Mouse (Mus musculus): ENCODE data around the gene Git2.

The Git2 gene

DNA sequence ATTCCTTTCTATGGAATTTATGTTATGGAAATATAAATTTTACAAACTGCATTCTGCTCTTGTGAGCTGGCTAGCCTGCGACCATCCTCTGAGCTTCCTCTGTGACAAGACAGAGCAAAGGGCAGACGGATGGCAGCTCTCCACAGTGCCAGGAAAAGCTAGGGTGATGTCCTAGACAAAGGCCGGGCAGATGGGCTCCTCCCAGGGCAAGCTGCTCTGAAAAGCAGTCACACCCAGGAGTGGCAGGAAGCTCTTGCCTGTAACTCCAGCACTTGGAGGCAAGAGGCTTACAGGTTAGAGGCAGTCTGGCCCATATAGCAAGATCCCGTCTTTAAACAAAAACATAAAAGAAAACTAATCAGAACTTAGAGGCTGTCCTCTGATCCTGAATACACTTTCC lies 19.3 kb upstream of the Git2 start:
- H3K4me1 ChIP-seq (replicated peaks; ENCODE audit: low read depth, low read length) = peaks cover 81% of the 10 kb centered on the region
- TF ChIP-seq NANOG (IDR thresholded peaks at IDR 0.05; ENCODE audit: borderline replicate concordance, low read length) (no peak), CTCF (conservative IDR thresholded peaks at IDR 0.05; ENCODE audit: low read length) (no peak), POU5F1 (IDR thresholded peaks at IDR 0.05; ENCODE audit: borderline replicate concordance, low read length) (no peak)
- peak overlapping the region; percentile 21 for H3K4me3 ChIP-seq (replicated peaks; ENCODE audit: low read length)
- peaks cover 61% of the 10 kb centered on the region for H3K36me3 ChIP-seq (ENCODE audit: insufficient read depth, low read length)
- no peaks in the 10 kb centered on the region for H3K27me3 ChIP-seq (ENCODE audit: insufficient read depth, low read length)
- no peaks in the 10 kb centered on the region for H3K9me3 ChIP-seq (ENCODE audit: low read length)

GRCm38 (mm10) chr5:114793317-114793716 lies 18.0 kb upstream of the Git2 start:
- H3K4me1 ChIP-seq (replicated peaks; ENCODE audit: low read depth, low read length) = peaks cover 77% of the 10 kb centered on the region
- H3K9me3 ChIP-seq (ENCODE audit: low read length) = no peaks in the 10 kb centered on the region
- no peaks in the 10 kb centered on the region for H3K27me3 ChIP-seq (ENCODE audit: insufficient read depth, low read length)
- H3K36me3 ChIP-seq (ENCODE audit: insufficient read depth, low read length) = peaks cover 64% of the 10 kb centered on the region
- 0 out of 2 replicates have a peak overlapping the region, but pooled peaks have one; percentile 23 for H3K4me3 ChIP-seq (replicated peaks; ENCODE audit: low read length)
- no peak for TF ChIP-seq NANOG (IDR thresholded peaks at IDR 0.05; ENCODE audit: borderline replicate concordance, low read length)
- TF ChIP-seq CTCF (conservative IDR thresholded peaks at IDR 0.05; ENCODE audit: low read length) = no peak
- no peak for TF ChIP-seq POU5F1 (IDR thresholded peaks at IDR 0.05; ENCODE audit: borderline replicate concordance, low read length)

GRCm38 (mm10) chr5:114785196-114785595 lies 9.9 kb upstream of the Git2 start:
- peaks cover 80% of the 10 kb centered on the region for H3K4me1 ChIP-seq (replicated peaks; ENCODE audit: low read depth, low read length)
- TF ChIP-seq CTCF (conservative IDR thresholded peaks at IDR 0.05; ENCODE audit: low read length) (no peak), POU5F1 (IDR thresholded peaks at IDR 0.05; ENCODE audit: borderline replicate concordance, low read length) (no peak), NANOG (IDR thresholded peaks at IDR 0.05; ENCODE audit: borderline replicate concordance, low read length) (no peak)
- H3K9me3 ChIP-seq (ENCODE audit: low read length) = no peaks in the 10 kb centered on the region
- H3K36me3 ChIP-seq (ENCODE audit: insufficient read depth, low read length) = peaks cover 45% of the 10 kb centered on the region
- H3K27me3 ChIP-seq (ENCODE audit: insufficient read depth, low read length) = no peaks in the 10 kb centered on the region
- H3K4me3 ChIP-seq (replicated peaks; ENCODE audit: low read length) = 0 out of 2 replicates have a peak overlapping the region, but pooled peaks have one; percentile 17

- Histone ChIP-seq H3K4me1 (replicated peaks; ENCODE audit: low read depth, low read length) (peaks cover 85% of the 10 kb centered on the region), H3K9me3 (ENCODE audit: low read length) (no peaks in the 10 kb centered on the region), H3K4me3 (replicated peaks; ENCODE audit: low read length) (no peak overlapping the region), H3K36me3 (ENCODE audit: insufficient read depth, low read length) (peaks cover 44% of the 10 kb centered on the region), H3K27me3 (ENCODE audit: insufficient read depth, low read length) (no peaks in the 10 kb centered on the region)
- TF ChIP-seq NANOG (IDR thresholded peaks at IDR 0.05; ENCODE audit: borderline replicate concordance, low read length) (no peak), POU5F1 (IDR thresholded peaks at IDR 0.05; ENCODE audit: borderline replicate concordance, low read length) (no peak), CTCF (conservative IDR thresholded peaks at IDR 0.05; ENCODE audit: low read length) (no peak)
Measured at GRCm38 (mm10) chr5:114784622-114785165, 9.4 kb upstream of the Git2 start.

- Histone ChIP-seq H3K4me3 (replicated peaks; ENCODE audit: low read length) (no peak overlapping the region), H3K36me3 (ENCODE audit: insufficient read depth, low read length) (peaks cover 33% of the 10 kb centered on the region), H3K9me3 (ENCODE audit: low read length) (no peaks in the 10 kb centered on the region), H3K27me3 (ENCODE audit: insufficient read depth, low read length) (no peaks in the 10 kb centered on the region), H3K4me1 (replicated peaks; ENCODE audit: low read depth, low read length) (peaks cover 83% of the 10 kb centered on the region)
- TF ChIP-seq POU5F1 (IDR thresholded peaks at IDR 0.05; ENCODE audit: borderline replicate concordance, low read length) = no peak
- TF ChIP-seq CTCF (conservative IDR thresholded peaks at IDR 0.05; ENCODE audit: low read length) = no peak
- TF ChIP-seq NANOG (IDR thresholded peaks at IDR 0.05; ENCODE audit: borderline replicate concordance, low read length) = no peak
Measured at GRCm38 (mm10) chr5:114783405-114784163, 8.3 kb upstream of the Git2 start.

- Histone ChIP-seq H3K4me1 (replicated peaks; ENCODE audit: low read depth, low read length) (peaks cover 81% of the 10 kb centered on the region), H3K36me3 (ENCODE audit: insufficient read depth, low read length) (peaks cover 27% of the 10 kb centered on the region), H3K9me3 (ENCODE audit: low read length) (no peaks in the 10 kb centered on the region), H3K4me3 (replicated peaks; ENCODE audit: low read length) (no peak overlapping the region), H3K27me3 (ENCODE audit: insufficient read depth, low read length) (no peaks in the 10 kb centered on the region)
- no peak for TF ChIP-seq POU5F1 (IDR thresholded peaks at IDR 0.05; ENCODE audit: borderline replicate concordance, low read length)
- no peak for TF ChIP-seq CTCF (conservative IDR thresholded peaks at IDR 0.05; ENCODE audit: low read length)
- no peak for TF ChIP-seq NANOG (IDR thresholded peaks at IDR 0.05; ENCODE audit: borderline replicate concordance, low read length)
Measured at GRCm38 (mm10) chr5:114782991-114783390, 7.7 kb upstream of the Git2 start.

DNA sequence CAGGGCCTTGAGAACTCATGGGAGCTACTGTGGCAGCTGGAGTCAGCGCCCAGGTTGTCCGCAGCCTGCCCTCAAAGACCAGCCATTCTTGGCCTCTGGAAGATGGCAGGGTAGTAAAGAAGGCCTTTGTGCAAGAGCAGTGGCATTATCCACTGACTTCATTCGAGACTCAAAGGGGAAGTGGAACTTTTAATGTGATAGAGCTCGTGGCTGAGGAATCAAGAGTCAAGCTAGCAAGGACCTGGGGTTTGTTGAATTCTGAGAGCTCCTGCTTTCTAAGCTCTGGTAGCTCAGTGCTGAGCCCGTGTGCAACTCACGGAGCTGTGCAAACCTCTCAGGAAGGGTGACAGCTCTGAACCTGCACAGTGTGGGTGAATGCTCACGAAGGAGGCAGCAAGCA lies 5.6 kb upstream of the Git2 start:
- no peak for TF ChIP-seq POU5F1 (IDR thresholded peaks at IDR 0.05; ENCODE audit: borderline replicate concordance, low read length)
- Histone ChIP-seq H3K4me1 (replicated peaks; ENCODE audit: low read depth, low read length) (peaks cover 78% of the 10 kb centered on the region), H3K4me3 (replicated peaks; ENCODE audit: low read length) (no peak overlapping the region), H3K27me3 (ENCODE audit: insufficient read depth, low read length) (peaks cover 3% of the 10 kb centered on the region; the same call in 1 of the 2 replicates), H3K9me3 (ENCODE audit: low read length) (no peaks in the 10 kb centered on the region), H3K36me3 (ENCODE audit: insufficient read depth, low read length) (peaks cover 13% of the 10 kb centered on the region)

GRCm38 (mm10) chr5:114779956-114780489 lies 4.7 kb upstream of the Git2 start:
- TF ChIP-seq CTCF (conservative IDR thresholded peaks at IDR 0.05; ENCODE audit: low read length) (no peak), POU5F1 (IDR thresholded peaks at IDR 0.05; ENCODE audit: borderline replicate concordance, low read length) (no peak), NANOG (IDR thresholded peaks at IDR 0.05; ENCODE audit: borderline replicate concordance, low read length) (no peak)
- H3K4me1 ChIP-seq (replicated peaks; ENCODE audit: low read depth, low read length) = peaks cover 76% of the 10 kb centered on the region
- H3K27me3 ChIP-seq (ENCODE audit: insufficient read depth, low read length) = peaks cover 8% of the 10 kb centered on the region; the same call in 1 of the 2 replicates
- H3K36me3 ChIP-seq (ENCODE audit: insufficient read depth, low read length) = peaks cover 10% of the 10 kb centered on the region; the same call in 1 of the 2 replicates
- H3K9me3 ChIP-seq (ENCODE audit: low read length) = no peaks in the 10 kb centered on the region
- peak overlapping the region; percentile 13; the same call in 1 of the 2 replicates for H3K4me3 ChIP-seq (replicated peaks; ENCODE audit: low read length)
